Mouse (Mus musculus) heart, embryonic 12.5 days (tissue): ENCODE measurements around the gene Bnip1. TPM values are rescaled to one million over a fixed set of nuclear protein-coding genes. Genes with fewer than 3 reads are reported as not detected.

ENCODE experiments used
- ATAC-seq: fragments of 200-750 bp; cut with Nextera tagmentation; 2 replicates; pipeline ENCODE4 v1.8.0; 2017; ENCODE audit warnings: moderate TSS enrichment, moderate library complexity; ENCODE audit not compliant: insufficient number of reproducible peaks, low FRiP score
- H3K27ac ChIP-seq: fragments of 300-500 bp; sonication (generic); 2 replicates; pipeline ENCODE4 v1.5.1; 2016; ENCODE audit warnings: mild to moderate bottlenecking, moderate library complexity; ENCODE audit not compliant: poor library complexity, severe bottlenecking
- H3K27me3 ChIP-seq: fragments of 300-500 bp; sonication (generic); replicated peaks from 2 replicates; pipeline ENCODE4 v1.6.1; 2016; ENCODE audit warnings: mild to moderate bottlenecking, moderate library complexity
- H3K36me3 ChIP-seq: fragments of 300-500 bp; sonication (generic); 2 replicates; pipeline ENCODE4 v1.6.1; 2016; ENCODE audit warnings: mild to moderate bottlenecking, moderate library complexity
- H3K4me1 ChIP-seq: fragments of 300-500 bp; sonication (generic); replicated peaks from 2 replicates; pipeline ENCODE4 v1.6.1; 2016; ENCODE audit warnings: mild to moderate bottlenecking
- H3K4me2 ChIP-seq: fragments of 300-500 bp; sonication (generic); 2 replicates; pipeline ENCODE4 v1.6.1; 2016; ENCODE audit warnings: mild to moderate bottlenecking, moderate library complexity
- H3K4me3 ChIP-seq: fragments of 300-500 bp; sonication (generic); 2 replicates; pipeline ENCODE4 v1.5.1; 2016; ENCODE audit warnings: mild to moderate bottlenecking
- H3K9ac ChIP-seq: fragments of 300-500 bp; sonication (generic); 2 replicates; pipeline ENCODE4 v1.6.1; 2016; ENCODE audit warnings: mild to moderate bottlenecking, moderate library complexity
- H3K9me3 ChIP-seq: fragments of 300-500 bp; sonication (generic); replicated peaks from 2 replicates; pipeline ENCODE4 v1.6.1; 2016; ENCODE audit warnings: mild to moderate bottlenecking, moderate library complexity
- WGBS: fragments of 180-500 bp; shearing (Covaris S2); methylation state at CpG from one replicate; pipeline ENCODE4 v1.1.7; 2016; 5-methylcytosine and 5-hydroxymethylcytosine counted together
- polyA plus RNA-seq: library from polyadenylated mRNA; unstranded; fragments of >200 nt; fragmentation: Nextera tagmentation; extraction: Ambion mirVana; gene quantifications from 2 replicates; pipeline ENCODE4 v1.2.1, GENCODE M21; 2016

The Bnip1 gene
- 51.1 and 51.9 TPM in 2 replicates for polyA plus RNA-seq

DNA sequence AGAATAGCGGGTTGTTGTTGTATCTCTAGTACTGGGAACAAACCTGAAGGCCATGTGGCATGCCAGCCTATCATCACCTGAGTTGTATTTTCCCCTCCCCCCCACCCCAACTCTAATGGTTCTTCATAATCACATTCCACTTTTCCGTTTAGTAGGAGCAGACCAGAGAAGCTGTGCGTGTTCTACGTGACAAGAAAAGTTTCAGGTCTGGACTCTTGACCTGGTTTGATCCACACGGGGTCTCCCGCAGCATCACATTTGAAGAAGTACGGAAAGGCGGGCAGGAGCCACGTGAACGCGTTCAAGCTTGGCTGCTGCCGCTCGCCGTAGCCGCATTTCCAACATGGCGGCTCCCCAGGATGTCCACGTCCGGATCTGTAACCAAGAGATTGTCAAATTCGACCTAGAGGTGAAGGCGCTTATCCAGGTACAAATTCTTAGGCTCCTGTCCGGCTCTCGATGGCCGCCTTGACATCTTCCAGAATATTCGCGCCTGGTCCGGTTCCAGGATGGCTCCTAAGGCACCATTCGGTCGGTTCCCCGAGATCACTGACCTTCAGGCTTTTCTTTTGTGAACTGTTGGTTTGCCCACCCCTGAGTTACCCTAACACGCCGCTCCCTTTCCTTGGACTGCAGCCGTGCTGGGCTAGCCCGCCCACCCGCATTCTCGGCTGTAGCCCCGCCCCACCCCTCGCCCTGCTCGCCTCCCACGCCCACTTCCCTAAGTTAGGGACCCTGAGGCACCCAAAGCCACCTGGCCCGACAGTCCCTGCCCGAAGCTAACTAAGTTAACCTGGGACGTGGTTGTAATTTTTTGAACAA, at the start of gene Bnip1:
Bnip1 (plus strand) TSS at position 317 of the 822 bp plus-strand sequence.
- Histone ChIP-seq H3K4me1 (peaks cover 11% of the 10 kb centered on the region), H3K36me3 (peaks cover 30% of the 10 kb centered on the region)
- peak; percentile 80 for ATAC-seq

DNA sequence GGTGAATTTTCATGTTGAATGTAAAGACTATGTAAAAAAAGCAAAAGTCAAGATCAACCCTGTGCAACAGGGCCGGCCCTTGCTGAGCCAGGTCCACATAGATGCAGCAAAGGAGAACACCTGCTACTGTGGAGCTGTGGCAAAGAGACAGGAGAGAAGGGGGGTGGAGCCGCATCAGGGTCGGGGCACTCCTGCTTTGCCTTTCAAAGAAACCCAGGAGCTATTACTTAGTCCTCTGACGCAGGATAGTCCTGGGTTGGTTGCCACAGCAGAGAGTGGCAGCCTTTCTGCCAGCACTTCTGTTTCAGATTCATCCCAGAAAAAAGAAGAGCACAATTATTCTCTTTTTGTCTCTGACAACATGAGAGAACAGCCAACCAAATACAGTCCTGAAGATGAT, 38.3 kb upstream of the Bnip1 start:
- Histone ChIP-seq H3K9ac (no peak overlapping the region), H3K9me3 (no peaks in the 10 kb centered on the region), H3K27ac (no peak overlapping the region), H3K4me3 (no peak overlapping the region), H3K36me3 (peaks cover 10% of the 10 kb centered on the region; the same call in 1 of the 2 replicates), H3K4me2 (no peak overlapping the region), H3K27me3 (no peaks in the 10 kb centered on the region), H3K4me1 (no peaks in the 10 kb centered on the region)
- 69% methylated on average over 4 of the region's 4 CpGs for WGBS
- ATAC-seq, result no peak

More for the DNA sequence above, at the start of gene Bnip1:
- Histone ChIP-seq H3K27ac (peak within 1 kb of the TSS; percentile 92), H3K4me2 (peak within 1 kb of the TSS; percentile 83), H3K9ac (peak within 1 kb of the TSS; percentile 91), H3K9me3 (no peaks in the 10 kb centered on the region), H3K27me3 (no peaks in the 10 kb centered on the region), H3K4me3 (peak within 1 kb of the TSS; percentile 88)
- WGBS, result under 1% methylated on average over 42 of the region's 42 CpGs

- Histone ChIP-seq H3K36me3 (peaks cover 10% of the 10 kb centered on the region; the same call in 1 of the 2 replicates), H3K27ac (no peak overlapping the region), H3K4me1 (no peaks in the 10 kb centered on the region), H3K27me3 (no peaks in the 10 kb centered on the region), H3K4me3 (no peak overlapping the region), H3K9me3 (no peaks in the 10 kb centered on the region), H3K9ac (no peak overlapping the region), H3K4me2 (no peak overlapping the region)
- no peak for ATAC-seq
- WGBS, result 60% methylated on average over 1 of the region's 1 CpGs
These were observed 37.6 kb upstream of the Bnip1 start for GRCm38 (mm10) chr17:26743294-26743693.

- H3K9ac ChIP-seq, result no peak overlapping the region
- H3K27ac ChIP-seq, result no peak overlapping the region
- no peaks in the 10 kb centered on the region for H3K4me1 ChIP-seq
- H3K4me3 ChIP-seq, result no peak overlapping the region
- no peak overlapping the region for H3K4me2 ChIP-seq
- no peaks in the 10 kb centered on the region for H3K9me3 ChIP-seq
- no peak for ATAC-seq
- H3K27me3 ChIP-seq, result no peaks in the 10 kb centered on the region
- 78% methylated on average over 3 of the region's 3 CpGs for WGBS
- H3K36me3 ChIP-seq, result 0 out of 2 replicates have a peak, but pooled peaks cover 5% of the 10 kb centered on the region
These were observed 30.9 kb upstream of the Bnip1 start for GRCm38 (mm10) chr17:26749975-26750374.

DNA sequence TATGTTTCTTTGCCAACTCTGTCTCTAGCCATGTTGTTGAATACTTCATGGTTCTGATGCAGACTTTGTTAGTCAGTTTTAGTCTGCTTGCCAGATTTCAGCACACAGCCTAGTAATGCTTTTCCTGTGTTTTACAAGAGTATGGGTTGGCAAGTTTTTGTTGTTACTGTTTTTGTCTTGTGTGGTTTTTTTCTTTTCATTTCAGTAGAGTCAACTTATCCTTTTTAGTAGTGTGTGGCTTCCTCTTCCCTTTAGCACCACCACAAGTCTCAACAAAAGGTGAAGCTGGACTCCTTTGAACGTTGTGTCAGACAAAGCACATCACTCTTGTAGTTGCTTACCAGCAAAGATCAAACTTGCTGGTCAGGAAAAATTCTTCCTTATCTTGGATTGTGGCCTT, 28.6 kb upstream of the Bnip1 start:
- no peak for ATAC-seq
- H3K27me3 ChIP-seq, result no peaks in the 10 kb centered on the region
- WGBS, result 69% methylated on average over 1 of the region's 1 CpGs

GRCm38 (mm10) chr17:26753476-26753875, 27.4 kb upstream of the Bnip1 start:
- Histone ChIP-seq H3K27ac (no peak overlapping the region), H3K4me1 (no peaks in the 10 kb centered on the region), H3K36me3 (no peaks in the 10 kb centered on the region), H3K27me3 (no peaks in the 10 kb centered on the region), H3K4me3 (no peak overlapping the region), H3K4me2 (no peak overlapping the region), H3K9ac (no peak overlapping the region), H3K9me3 (no peaks in the 10 kb centered on the region)
- 78% methylated on average over 2 of the region's 2 CpGs for WGBS
- no peak for ATAC-seq

More for the DNA sequence above, 28.6 kb upstream of the Bnip1 start:
- H3K4me3 ChIP-seq, result no peak overlapping the region
- H3K9me3 ChIP-seq, result no peaks in the 10 kb centered on the region
- H3K9ac ChIP-seq, result no peak overlapping the region
- no peak overlapping the region for H3K27ac ChIP-seq
- H3K36me3 ChIP-seq, result no peaks in the 10 kb centered on the region
- H3K4me1 ChIP-seq, result no peaks in the 10 kb centered on the region
- H3K4me2 ChIP-seq, result no peak overlapping the region

DNA sequence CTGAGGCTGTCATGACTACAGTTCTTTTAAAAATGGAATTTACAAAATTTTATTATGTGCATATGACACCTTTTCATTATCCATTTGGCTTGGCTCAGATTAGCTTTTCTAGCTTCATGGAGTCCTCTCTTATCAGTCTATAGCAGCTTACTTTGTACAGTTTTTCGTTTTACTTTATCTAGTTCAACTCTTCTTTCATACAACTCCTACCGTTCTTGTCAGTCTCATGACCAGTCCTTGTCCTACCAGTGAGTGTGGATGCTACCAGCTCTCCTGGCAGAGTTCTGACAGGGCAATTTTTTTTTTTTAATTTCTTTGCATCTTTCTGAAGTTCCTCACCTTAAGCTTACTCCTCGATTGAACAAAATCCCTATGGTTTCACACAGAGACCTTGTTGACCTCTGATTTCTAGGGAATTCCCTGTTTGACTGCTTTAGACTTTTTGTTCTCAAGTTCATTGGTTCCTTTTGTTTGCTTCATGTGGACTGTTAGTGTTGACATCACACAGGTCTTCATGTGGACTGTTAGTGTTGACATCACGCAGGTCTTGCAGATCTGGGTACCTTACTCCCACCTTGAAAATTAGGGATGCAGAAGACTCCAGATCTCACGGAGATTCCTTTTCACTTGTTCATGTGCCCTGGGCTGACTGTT, 13.6 kb upstream of the Bnip1 start:
- peaks cover 14% of the 10 kb centered on the region for H3K36me3 ChIP-seq
- 78% methylated on average over 5 of the region's 5 CpGs for WGBS

GRCm38 (mm10) chr17:26767754-26768124, 13.1 kb upstream of the Bnip1 start:
- Histone ChIP-seq H3K27ac (no peak overlapping the region), H3K4me2 (no peak overlapping the region), H3K4me1 (no peaks in the 10 kb centered on the region), H3K27me3 (no peaks in the 10 kb centered on the region), H3K9ac (no peak overlapping the region), H3K9me3 (no peaks in the 10 kb centered on the region), H3K36me3 (peaks cover 11% of the 10 kb centered on the region), H3K4me3 (no peak overlapping the region)
- no peak for ATAC-seq
- WGBS, result 75% methylated on average over 2 of the region's 2 CpGs

More for the DNA sequence above, 13.6 kb upstream of the Bnip1 start:
- Histone ChIP-seq H3K27me3 (no peaks in the 10 kb centered on the region), H3K4me3 (no peak overlapping the region), H3K4me1 (no peaks in the 10 kb centered on the region), H3K9me3 (no peaks in the 10 kb centered on the region), H3K27ac (no peak overlapping the region), H3K4me2 (no peak overlapping the region), H3K9ac (no peak overlapping the region)
- no peak for ATAC-seq

DNA sequence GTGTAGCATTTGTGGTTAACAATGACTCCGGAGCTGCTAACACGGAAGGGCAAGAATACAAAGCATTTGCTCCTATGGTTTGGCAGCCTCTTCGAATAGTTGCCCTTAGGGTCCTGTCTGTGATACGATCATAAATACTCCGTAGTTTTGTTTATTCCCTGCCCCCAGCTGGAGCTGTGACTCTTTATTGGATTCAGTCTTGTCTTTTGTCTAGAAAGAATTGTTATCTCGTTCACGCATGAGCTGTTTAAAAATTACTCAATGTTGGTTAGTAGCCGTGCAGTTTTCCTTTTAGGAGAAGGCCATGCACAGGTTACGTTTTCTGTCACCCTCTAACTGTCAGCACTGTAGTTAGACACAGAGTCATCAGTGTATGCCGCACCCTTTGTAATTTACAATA, 4.7 kb upstream of the Bnip1 start:
- WGBS, result 76% methylated on average over 10 of the region's 10 CpGs
- peaks cover 3% of the 10 kb centered on the region; the same call in 1 of the 2 replicates for H3K4me1 ChIP-seq
- H3K27ac ChIP-seq, result no peak overlapping the region
- ATAC-seq, result no peak
- H3K36me3 ChIP-seq, result no peaks in the 10 kb centered on the region
- H3K9me3 ChIP-seq, result no peaks in the 10 kb centered on the region
- no peak overlapping the region for H3K4me3 ChIP-seq
- H3K4me2 ChIP-seq, result no peak overlapping the region
- no peak overlapping the region for H3K9ac ChIP-seq
- no peaks in the 10 kb centered on the region for H3K27me3 ChIP-seq

DNA sequence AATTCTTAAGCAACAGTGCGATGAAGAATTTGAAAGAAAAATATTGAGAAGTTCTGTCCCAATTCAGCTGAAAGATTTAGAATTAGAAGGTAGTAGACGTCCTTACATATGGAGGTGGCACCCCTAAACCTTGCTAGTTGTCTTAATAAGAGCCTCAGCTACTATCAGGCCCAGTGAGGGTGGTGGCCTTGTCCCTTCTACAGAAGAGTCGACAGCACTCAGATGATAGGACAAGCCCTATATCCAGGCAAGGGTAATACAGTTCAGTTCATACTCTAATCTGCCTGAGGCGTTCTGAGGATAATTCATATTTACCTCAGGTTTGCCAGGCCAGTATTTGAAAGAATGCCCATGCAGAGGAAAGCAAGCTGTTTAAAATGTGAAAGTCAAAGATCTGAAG, 2.9 kb upstream of the Bnip1 start:
- Histone ChIP-seq H3K9me3 (no peaks in the 10 kb centered on the region), H3K36me3 (peaks cover 3% of the 10 kb centered on the region; the same call in 1 of the 2 replicates), H3K4me2 (no peak overlapping the region), H3K27ac (no peak overlapping the region), H3K27me3 (no peaks in the 10 kb centered on the region), H3K4me1 (peaks cover 11% of the 10 kb centered on the region), H3K9ac (no peak overlapping the region), H3K4me3 (no peak overlapping the region)
- WGBS, result 71% methylated on average over 4 of the region's 4 CpGs
- ATAC-seq, result no peak

GRCm38 (mm10) chr17:26778430-26779100, 2.3 kb upstream of the Bnip1 start:
- Histone ChIP-seq H3K4me1 (peaks cover 11% of the 10 kb centered on the region), H3K36me3 (peaks cover 8% of the 10 kb centered on the region), H3K4me2 (no peak overlapping the region), H3K9me3 (no peaks in the 10 kb centered on the region), H3K27me3 (no peaks in the 10 kb centered on the region), H3K27ac (no peak overlapping the region), H3K4me3 (no peak overlapping the region), H3K9ac (no peak overlapping the region)
- no peak for ATAC-seq
- 84% methylated on average over 3 of the region's 3 CpGs for WGBS
